Mouse (Mus musculus) MEL (cell line): ENCODE results near the gene Myo1h.

Experiments
- CTCF ChIP-seq, 3 experiments: IDR thresholded peaks in 2 of 3; conservative IDR thresholded peaks in 1 of 3; 2 replicates each; pipeline ENCODE4 v1.5.1; 2011 to 2012; ENCODE audit warnings: low read length in 3 of 3, low read depth in 2 of 3, mild to moderate bottlenecking in 2 of 3, improper control_type of control experiment in 1 of 3, inconsistent platforms in 1 of 3, mixed read lengths in 1 of 3, moderate library complexity in 1 of 3; ENCODE audit not compliant: control insufficient read depth in 1 of 3, insufficient read depth in 1 of 3, poor library complexity in 1 of 3, severe bottlenecking in 1 of 3
- MAX ChIP-seq: IDR thresholded peaks from 2 replicates; pipeline ENCODE4 v1.6.1; 2011; ENCODE audit warnings: low read length, improper control_type of control experiment

- no peak for TF ChIP-seq MAX
- no peak for TF ChIP-seq CTCF (IDR thresholded peaks at IDR 0.05 in 2 of 3, conservative IDR thresholded peaks at IDR 0.05 in 1 of 3; ENCODE audit: control insufficient read depth in 1 of 3, insufficient read depth in 1 of 3, low read depth in 2 of 3, low read length in 3 of 3, poor library complexity in 1 of 3, severe bottlenecking in 1 of 3)
Observed at GRCm38 (mm10) chr5:114290004-114290403, 1.0 kb downstream of the Myo1h start.
